Mouse (Mus musculus) CH12.LX (cell line): ENCODE results near the gene Adamts18. TPM values are rescaled to one million over a fixed set of nuclear protein-coding genes. Genes with fewer than 3 reads are reported as not detected.

Experiments used
- DNase-seq: peaks from one replicate; pipeline ENCODE4 v3.0.0-alpha.2; 2013; ENCODE audit errors: extremely low read depth
- H3K27ac ChIP-seq: 2 replicates; pipeline ENCODE4 v1.5.1; 2012; ENCODE audit warnings: low read depth, mild to moderate bottlenecking, control low read depth, moderate library complexity; ENCODE audit not compliant: insufficient read depth
- H3K27me3 ChIP-seq: replicated peaks from 2 replicates; pipeline ENCODE3; 2012; ENCODE audit warnings: inconsistent platforms
- H3K36me3 ChIP-seq, 2 experiments: replicated peaks in 1 of 2; 2 replicates each; pipeline versions ENCODE3 to v1.6.1; 2012; ENCODE audit warnings: inconsistent platforms in 1 of 2, low read length in 1 of 2, mild to moderate bottlenecking in 1 of 2, mixed read lengths in 1 of 2, moderate library complexity in 1 of 2; ENCODE audit not compliant: control insufficient read depth in 1 of 2, insufficient read depth in 1 of 2
- H3K4me1 ChIP-seq, 2 experiments: 2 replicates each; pipeline ENCODE4 v1.6.1; 2012; ENCODE audit warnings: inconsistent platforms in 1 of 2, moderate library complexity in 1 of 2; ENCODE audit not compliant: insufficient read depth in 2 of 2, control insufficient read depth in 1 of 2
- H3K4me2 ChIP-seq: 2 replicates; pipeline ENCODE4 v1.6.1; 2012; ENCODE audit warnings: low read depth, mild to moderate bottlenecking, control low read depth; ENCODE audit not compliant: poor library complexity, insufficient read depth, severe bottlenecking
- H3K4me3 ChIP-seq, 3 experiments: fragments of 150-350 bp in 1 of 3; sonication (generic) in 1 of 3; replicated peaks in 1 of 3; 2 replicates each; pipeline versions ENCODE3 to v1.5.1; 2011 to 2012; ENCODE audit warnings: low read depth in 2 of 3, low read length in 2 of 3, mild to moderate bottlenecking in 2 of 3, moderate library complexity in 2 of 3, control low read depth in 1 of 3, improper control_type of control experiment in 1 of 3, inconsistent platforms in 1 of 3, mixed read lengths in 1 of 3; ENCODE audit not compliant: poor library complexity in 1 of 3
- H3K79me2 ChIP-seq: replicated peaks from 2 replicates; pipeline ENCODE4 v1.6.1; 2012; ENCODE audit warnings: mild to moderate bottlenecking, moderate library complexity; ENCODE audit not compliant: control insufficient read depth, poor library complexity, insufficient read depth, severe bottlenecking; ENCODE audit errors: extremely low read depth
- H3K9ac ChIP-seq: 2 replicates; pipeline ENCODE4 v1.6.1; 2012; ENCODE audit warnings: low read depth, mild to moderate bottlenecking, control low read depth, moderate library complexity; ENCODE audit not compliant: insufficient read depth
- H3K9me3 ChIP-seq: replicated peaks from 2 replicates; pipeline ENCODE3; 2012; ENCODE audit warnings: low read length, inconsistent platforms, mixed read lengths
- BHLHE40 ChIP-seq: IDR thresholded peaks from 2 replicates; pipeline ENCODE4 v1.6.1; 2011; ENCODE audit warnings: mild to moderate bottlenecking, low read depth, low read length, improper control_type of control experiment
- CHD1 ChIP-seq: IDR thresholded peaks from 2 replicates; pipeline ENCODE4 v1.6.1; 2012; ENCODE audit warnings: low read depth, low read length, improper control_type of control experiment, inconsistent platforms
- E2F4 ChIP-seq: IDR thresholded peaks from 2 replicates; pipeline ENCODE4 v1.6.1; 2011; ENCODE audit warnings: low read depth, low read length, improper control_type of control experiment; ENCODE audit not compliant: insufficient replicate concordance
- HCFC1 ChIP-seq: IDR thresholded peaks from 2 replicates; pipeline ENCODE4 v1.6.1; 2012; ENCODE audit warnings: low read depth, mild to moderate bottlenecking, inconsistent platforms, low read length, improper control_type of control experiment
- JUN ChIP-seq: IDR thresholded peaks from 2 replicates; pipeline ENCODE4 v1.6.1; 2011; ENCODE audit warnings: low read depth, mild to moderate bottlenecking, low read length, improper control_type of control experiment, moderate library complexity; ENCODE audit not compliant: insufficient read depth
- JUND ChIP-seq: conservative IDR thresholded peaks from 2 replicates; pipeline ENCODE4 v1.6.1; 2011; ENCODE audit warnings: low read depth, low read length, improper control_type of control experiment
- MAFK ChIP-seq: IDR thresholded peaks from 2 replicates; pipeline ENCODE4 v1.6.1; 2011; ENCODE audit warnings: low read length, improper control_type of control experiment; ENCODE audit not compliant: insufficient replicate concordance
- MAZ ChIP-seq: IDR thresholded peaks from 2 replicates; pipeline ENCODE4 v1.6.1; 2012; ENCODE audit warnings: low read depth, mild to moderate bottlenecking, inconsistent platforms, low read length, improper control_type of control experiment, moderate library complexity
- PAX5 ChIP-seq: IDR thresholded peaks from 2 replicates; pipeline ENCODE4 v1.6.1; 2012; ENCODE audit warnings: low read length, inconsistent platforms, mixed read lengths
- POLR2AphosphoS2 ChIP-seq: IDR thresholded peaks from 2 replicates; pipeline ENCODE4 v1.6.1; 2011; ENCODE audit warnings: low read depth, low read length, improper control_type of control experiment
- RAD21 ChIP-seq: IDR thresholded peaks from 2 replicates; pipeline ENCODE4 v1.6.1; 2011; ENCODE audit warnings: low read depth, mild to moderate bottlenecking, low read length, improper control_type of control experiment, moderate library complexity
- RCOR1 ChIP-seq: conservative IDR thresholded peaks from 2 replicates; pipeline ENCODE4 v1.6.1; 2012; ENCODE audit warnings: low read depth, mild to moderate bottlenecking, inconsistent platforms, low read length, improper control_type of control experiment
- SMC3 ChIP-seq: IDR thresholded peaks from 2 replicates; pipeline ENCODE4 v1.6.1; 2011; ENCODE audit warnings: low read depth, low read length, improper control_type of control experiment
- USF1 ChIP-seq: IDR thresholded peaks from 2 replicates; pipeline ENCODE4 v1.6.1; 2014; ENCODE audit warnings: low read depth, mild to moderate bottlenecking, inconsistent platforms, low read length, improper control_type of control experiment
- ZC3H11A ChIP-seq: IDR thresholded peaks from 2 replicates; pipeline ENCODE4 v1.6.1; 2012; ENCODE audit warnings: low read depth, mild to moderate bottlenecking, inconsistent platforms, low read length, improper control_type of control experiment
- ZMIZ1 ChIP-seq: IDR thresholded peaks from 2 replicates; pipeline ENCODE4 v1.6.1; 2012; ENCODE audit warnings: low read depth, mild to moderate bottlenecking, inconsistent platforms, low read length, improper control_type of control experiment
- dilution Hi-C: fragments of 300-500 bp; cut with MboI; formaldehyde crosslinking; loops from 2 replicates; pipeline ENCODE4 v1.14.3; 2020; ENCODE audit warnings: low sequenced_read_pairs; ENCODE audit not compliant: extremely low pct_unique_long_range_greater_than_20kb, extremely low pct_ligation_motif_present
- in situ Hi-C: fragments of 300-500 bp; cut with MboI; formaldehyde crosslinking; loops from 3 replicates; pipeline ENCODE4 v1.14.3; 2019; ENCODE audit warnings: low sequenced_read_pairs, low pct_ligation_motif_present, low pct_unique_long_range_greater_than_20kb, mixed read lengths
- polyA plus RNA-seq: library from polyadenylated mRNA; unstranded; fragments of >175 nt; gene quantifications from 2 replicates; pipeline ENCODE4 v1.2.1, GENCODE M21; 2012; ENCODE audit warnings: low read depth; ENCODE audit not compliant: insufficient read length
- total RNA-seq, 2 experiments: library from RNA; depleted of rRNA; stranded (reverse); fragments of 300-350 nt in 1 of 2; fragments of >200 nt in 1 of 2; gene quantifications; 2 replicates each; pipeline ENCODE4 v1.2.3; 2012 to 2014

Gene Adamts18
- total and polyA plus RNA-seq, 3 experiments: not detected

DNA sequence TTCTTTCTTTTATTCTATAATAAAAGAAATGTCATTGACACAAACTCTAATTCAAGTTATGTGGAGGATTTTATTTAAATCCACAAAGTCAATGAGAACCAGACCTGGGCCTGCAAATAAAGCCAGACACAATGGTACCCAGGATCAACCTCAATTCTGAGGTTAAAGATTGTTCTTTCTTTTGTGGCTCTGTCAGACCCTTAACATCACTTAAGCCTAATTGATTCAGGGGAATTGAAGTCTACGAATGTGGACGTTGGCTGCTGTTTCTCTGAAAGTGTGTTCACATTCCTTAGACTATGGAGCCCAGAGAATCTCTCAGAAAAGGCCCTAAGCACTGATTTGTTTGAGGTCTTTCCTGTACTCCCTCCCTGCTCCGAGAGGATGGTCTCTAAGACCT is 175.2 kb downstream of the Adamts18 start:
- H3K4me3 ChIP-seq: no peak overlapping the region
- H3K79me2 ChIP-seq: no peaks in the 10 kb centered on the region
- H3K27me3 ChIP-seq: no peaks in the 10 kb centered on the region
- H3K27ac ChIP-seq: no peak overlapping the region
- no peak for DNase-seq
- no peaks in the 10 kb centered on the region for H3K9me3 ChIP-seq
- in situ Hi-C loops: loop anchor here (10.0 to 25.0 kb wide), 2 partner anchors 392 to 764 kb away; partner anchors contain the start of gene Wwox
- no peak overlapping the region for H3K4me2 ChIP-seq
- no peaks in the 10 kb centered on the region for H3K36me3 ChIP-seq
- TF ChIP-seq HCFC1 (no peak), RCOR1 (no peak), USF1 (no peak), ZMIZ1 (no peak), CHD1 (no peak), BHLHE40 (no peak), POLR2AphosphoS2 (no peak), SMC3 (no peak), E2F4 (no peak), ZC3H11A (no peak), RAD21 (no peak), MAFK (no peak), PAX5 (no peak), MAZ (no peak), JUN (no peak)
- TF ChIP-seq, all 38 proteins: peak for 0
- H3K4me1 ChIP-seq: peaks cover 0 to 10% of the 10 kb centered on the region in 2 experiments; a peak in 2 of 4 replicates
- dilution Hi-C loops: no loop called here
- no peak overlapping the region for H3K9ac ChIP-seq

DNA sequence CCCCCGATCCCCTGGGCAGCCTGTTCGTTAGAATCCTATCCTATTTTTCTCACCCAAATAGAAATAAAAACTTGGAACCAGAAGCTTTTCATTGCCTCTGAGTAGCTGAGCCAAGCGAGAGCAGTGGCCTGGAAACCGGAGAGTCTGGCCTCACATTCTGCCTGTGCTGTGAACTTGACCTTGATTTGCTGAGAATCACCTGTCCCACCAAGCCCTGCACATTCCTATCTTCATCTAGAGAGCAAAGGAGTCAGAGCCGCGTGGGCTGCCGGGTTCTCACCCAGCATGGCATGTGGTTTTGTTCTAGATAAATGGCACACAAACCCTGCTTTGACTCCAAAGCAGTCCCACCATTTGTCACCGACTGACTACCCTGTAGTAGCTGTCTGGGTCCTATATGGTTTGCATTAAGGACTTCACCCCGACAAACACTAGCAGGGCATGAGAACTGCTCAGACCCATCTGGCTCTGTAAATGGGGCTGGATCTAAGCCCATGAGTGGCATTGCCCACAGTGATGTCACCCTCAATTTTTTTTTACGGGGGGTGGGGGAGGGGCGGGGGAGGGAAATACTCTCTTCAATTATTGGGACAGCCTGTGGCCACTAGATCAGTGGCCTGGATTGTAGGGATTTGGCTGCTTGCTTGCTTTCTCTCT is 175.8 kb downstream of the Adamts18 start:
- H3K9me3 ChIP-seq: no peaks in the 10 kb centered on the region
- dilution Hi-C loops: no loop called here
- H3K4me2 ChIP-seq: no peak overlapping the region
- TF ChIP-seq JUND: no peak
- TF ChIP-seq, all 38 proteins: peak for 0
- Histone ChIP-seq H3K27ac (no peak overlapping the region), H3K4me1 (peaks cover 2 to 13% of the 10 kb centered on the region in 2 experiments; a peak in 2 of 4 replicates), H3K9ac (no peak overlapping the region), H3K36me3 (no peaks in the 10 kb centered on the region), H3K27me3 (no peaks in the 10 kb centered on the region), H3K4me3 (no peak overlapping the region), H3K79me2 (no peaks in the 10 kb centered on the region)
- in situ Hi-C loops: loop anchor here (10.0 to 25.0 kb wide), 2 partner anchors 392 to 765 kb away; partner anchors contain the start of gene Wwox
- no peak for DNase-seq
